Mouse (Mus musculus) testis, adult 2 months (tissue): ENCODE measurements around the gene Rbl2.

Source experiments
- CTCF ChIP-seq: fragments of 200-500 bp; IDR thresholded peaks from 2 replicates; pipeline ENCODE4 v1.5.1; 2012; ENCODE audit warnings: low read depth, mild to moderate bottlenecking, inconsistent platforms, low read length, moderate library complexity; ENCODE audit not compliant: control insufficient read depth, insufficient read depth, insufficient replicate concordance
- POLR2A ChIP-seq: fragments of 200-500 bp; IDR thresholded peaks from 2 replicates; pipeline ENCODE4 v1.6.1; 2012; ENCODE audit warnings: low read depth, mild to moderate bottlenecking, inconsistent platforms, low read length, moderate library complexity; ENCODE audit not compliant: control insufficient read depth

DNA sequence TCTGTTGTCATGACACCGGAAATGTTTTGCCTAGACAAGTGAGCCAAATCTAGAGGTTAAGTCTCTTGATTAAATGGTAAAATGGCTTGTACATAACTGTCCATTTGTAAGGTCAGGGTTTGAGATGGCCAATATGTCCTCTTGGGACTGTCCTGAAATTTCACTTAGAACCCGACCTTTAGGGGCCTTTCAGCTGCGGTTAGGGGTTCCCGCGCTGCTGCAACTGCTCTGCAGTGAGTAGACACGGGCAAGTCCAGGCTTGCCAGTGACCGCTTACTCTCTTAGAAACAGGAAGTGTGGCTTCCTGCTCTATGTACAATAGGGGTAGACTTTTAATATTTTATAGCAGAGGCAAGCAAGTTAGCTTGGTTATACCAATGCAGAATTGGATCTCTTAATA, 12.1 kb downstream of the Rbl2 start:
- no peak for TF ChIP-seq POLR2A
- TF ChIP-seq CTCF, result no peak
